Mouse (Mus musculus): ENCODE measurements around the gene Bcar1. TPM values are rescaled to one million over a fixed set of nuclear protein-coding genes. Genes with fewer than 3 reads are reported as not detected.

Gene Bcar1
- polyA plus RNA-seq, 1 experiment from 2014 or later, result 9.9 TPM

DNA sequence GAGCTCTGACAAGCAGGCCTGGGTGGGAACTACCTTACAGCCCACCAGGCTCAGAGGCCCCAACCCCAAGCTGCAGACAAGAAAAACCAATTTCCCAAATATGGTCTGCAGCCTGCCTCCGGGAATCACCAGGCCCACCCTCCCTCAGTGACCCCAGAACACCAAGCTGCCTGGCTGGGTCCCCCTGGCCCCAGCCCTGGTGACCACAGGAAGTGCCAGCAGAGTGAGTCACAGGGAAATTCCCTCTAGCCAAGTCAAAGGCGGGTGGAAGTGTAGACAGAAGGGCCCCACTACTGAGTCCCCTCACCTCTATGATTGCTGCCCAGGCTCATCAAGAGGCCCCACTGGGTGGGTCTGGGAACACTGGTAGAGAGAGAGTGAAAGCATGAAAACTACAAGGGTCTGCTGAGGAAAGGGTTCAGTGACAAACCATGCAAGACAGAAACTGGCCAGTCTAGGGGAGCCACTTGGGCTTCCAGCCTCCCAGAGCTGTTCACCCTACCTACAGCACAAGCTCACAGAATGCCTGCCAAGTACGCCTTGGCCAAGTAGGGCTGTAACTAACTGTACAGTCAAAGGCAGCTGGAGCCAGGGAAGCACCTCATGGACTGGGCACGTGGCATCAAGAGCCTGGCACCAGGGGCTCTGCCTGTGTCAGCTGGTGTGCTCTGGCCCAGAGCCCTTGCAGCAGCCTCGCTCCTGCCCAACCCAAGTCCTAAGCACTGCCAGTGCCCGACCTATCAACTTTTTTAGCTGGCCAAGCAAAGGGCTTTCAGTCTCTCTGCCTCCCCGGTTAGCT is 17.3 kb downstream of the Bcar1 start:
- Histone ChIP-seq H3K27me3 (ENCODE audit: insufficient read depth, low read length) (peaks cover 13% of the 10 kb centered on the region), H3K4me3 (ENCODE audit: low read depth, low read length) (no peak overlapping the region), H3K36me3 (replicated peaks; ENCODE audit: insufficient read depth, low read length) (no peaks in the 10 kb centered on the region), H3K9me3 (ENCODE audit: low read length) (no peaks in the 10 kb centered on the region), H3K4me2 (ENCODE audit: low read depth, low read length) (0 out of 2 replicates have a peak overlapping the region, but pooled peaks have one; percentile 4), H3K9ac (replicated peaks) (0 out of 2 replicates have a peak overlapping the region, but pooled peaks have one; percentile 16), H3K4me1 (ENCODE audit: insufficient read depth) (peaks cover 41% of the 10 kb centered on the region), H3K27ac (ENCODE audit: low read depth) (peak overlapping the region; percentile 40)
- DNase-seq, result no peak
- peak; percentile 38; the same call in 1 of the 2 replicates for ATAC-seq
- TF ChIP-seq CTCF (IDR thresholded peaks at IDR 0.05; ENCODE audit: low read depth) (no peak), EP300 (IDR thresholded peaks at IDR 0.05; ENCODE audit: low read depth) (0 out of 2 replicates have a peak, but pooled peaks have one; percentile 24)
- 47% methylated on average over 7 of the region's 7 CpGs for WGBS (ENCODE audit: insufficient replicate concordance)

- ATAC-seq, result no peak
- Histone ChIP-seq H3K27me3 (ENCODE audit: insufficient read depth, low read length) (peaks cover 3% of the 10 kb centered on the region; the same call in 1 of the 2 replicates), H3K9me3 (ENCODE audit: low read length) (no peaks in the 10 kb centered on the region), H3K4me2 (ENCODE audit: low read depth, low read length) (no peak overlapping the region), H3K4me1 (ENCODE audit: insufficient read depth) (peaks cover 32% of the 10 kb centered on the region), H3K4me3 (ENCODE audit: low read depth, low read length) (no peak overlapping the region), H3K27ac (ENCODE audit: low read depth) (no peak overlapping the region), H3K9ac (replicated peaks) (no peak overlapping the region), H3K36me3 (replicated peaks; ENCODE audit: insufficient read depth, low read length) (no peaks in the 10 kb centered on the region)
- WGBS (ENCODE audit: insufficient replicate concordance), result 69% methylated on average over 6 of the region's 6 CpGs
- no peak for DNase-seq
- TF ChIP-seq EP300 (IDR thresholded peaks at IDR 0.05; ENCODE audit: low read depth) (no peak), CTCF (IDR thresholded peaks at IDR 0.05; ENCODE audit: low read depth) (no peak)
These were observed 18.3 kb downstream of the Bcar1 start for GRCm38 (mm10) chr8:111725341-111725740.

DNA sequence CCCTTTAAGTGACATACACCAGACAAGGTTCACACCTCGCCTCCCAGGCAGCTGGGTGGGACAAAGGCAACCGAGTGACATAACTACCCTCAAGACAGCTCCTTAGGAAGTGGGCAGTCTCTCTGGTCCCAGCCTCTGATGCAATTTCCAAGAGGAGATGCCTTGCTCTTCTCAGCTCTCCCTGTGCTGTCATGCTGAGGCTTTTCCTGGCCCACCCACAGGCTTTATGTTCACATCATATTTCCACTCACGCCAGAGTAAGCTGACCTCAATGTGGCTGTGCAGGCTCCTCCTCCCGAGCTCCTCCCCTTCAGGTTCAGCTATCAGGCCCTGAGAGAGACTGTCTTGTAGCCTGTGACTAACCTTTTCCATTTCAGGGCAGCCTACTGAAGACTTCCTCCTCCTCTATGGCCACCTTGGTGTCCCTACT is 23.5 kb downstream of the Bcar1 start:
- no peak overlapping the region for H3K9ac ChIP-seq (replicated peaks)
- H3K9me3 ChIP-seq (ENCODE audit: low read length), result no peaks in the 10 kb centered on the region
- 55% methylated on average over 4 of the region's 4 CpGs for WGBS (ENCODE audit: insufficient replicate concordance)
- H3K36me3 ChIP-seq (replicated peaks; ENCODE audit: insufficient read depth, low read length), result peaks cover 11% of the 10 kb centered on the region; the same call in 1 of the 2 replicates
- no peak for TF ChIP-seq EP300 (IDR thresholded peaks at IDR 0.05; ENCODE audit: low read depth)
- no peak for TF ChIP-seq CTCF (IDR thresholded peaks at IDR 0.05; ENCODE audit: low read depth)
- DNase-seq (no peak), ATAC-seq (no peak)
- H3K4me1 ChIP-seq (ENCODE audit: insufficient read depth), result peaks cover 6% of the 10 kb centered on the region; the same call in 1 of the 2 replicates
- no peak overlapping the region for H3K27ac ChIP-seq (ENCODE audit: low read depth)
- H3K4me3 ChIP-seq (ENCODE audit: low read depth, low read length), result no peak overlapping the region
- H3K27me3 ChIP-seq (ENCODE audit: insufficient read depth, low read length), result no peaks in the 10 kb centered on the region
- no peak overlapping the region for H3K4me2 ChIP-seq (ENCODE audit: low read depth, low read length)

DNA sequence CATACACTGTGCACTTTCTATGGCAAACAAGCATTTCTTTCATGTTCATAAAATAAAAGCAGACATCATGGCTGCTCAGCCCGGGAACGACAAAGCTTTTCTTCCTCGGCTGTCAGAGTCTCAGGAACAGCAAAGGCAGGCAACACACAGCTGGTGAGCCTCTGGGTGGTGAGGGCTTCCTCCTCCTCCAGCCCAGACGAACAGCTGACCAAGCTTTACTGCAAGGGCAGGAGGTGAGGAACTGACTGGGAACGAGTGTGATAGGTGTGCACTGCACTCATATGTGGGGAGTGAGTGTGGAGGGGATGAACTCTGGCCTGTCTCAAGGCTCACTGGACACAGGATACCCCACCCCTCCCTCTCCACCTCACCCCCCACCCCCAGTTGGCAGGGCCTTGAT is 24.7 kb downstream of the Bcar1 start:
- no peak for DNase-seq
- H3K9me3 ChIP-seq (ENCODE audit: low read length), result no peaks in the 10 kb centered on the region
- H3K4me3 ChIP-seq (ENCODE audit: low read depth, low read length), result no peak overlapping the region
- peaks cover 15% of the 10 kb centered on the region; the same call in 1 of the 2 replicates for H3K36me3 ChIP-seq (replicated peaks; ENCODE audit: insufficient read depth, low read length)
- ATAC-seq, result no peak
- TF ChIP-seq EP300 (IDR thresholded peaks at IDR 0.05; ENCODE audit: low read depth) (no peak), CTCF (IDR thresholded peaks at IDR 0.05; ENCODE audit: low read depth) (no peak)
- H3K27me3 ChIP-seq (ENCODE audit: insufficient read depth, low read length), result no peaks in the 10 kb centered on the region
- H3K9ac ChIP-seq (replicated peaks), result no peak overlapping the region
- 52% methylated on average over 5 of the region's 5 CpGs for WGBS (ENCODE audit: insufficient replicate concordance)
- no peak overlapping the region for H3K4me2 ChIP-seq (ENCODE audit: low read depth, low read length)
- H3K4me1 ChIP-seq (ENCODE audit: insufficient read depth), result peaks cover 6% of the 10 kb centered on the region; the same call in 1 of the 2 replicates
- H3K27ac ChIP-seq (ENCODE audit: low read depth), result no peak overlapping the region

- H3K4me3 ChIP-seq (ENCODE audit: low read depth, low read length), result no peak overlapping the region
- 51% methylated on average over 6 of the region's 6 CpGs for WGBS (ENCODE audit: insufficient replicate concordance)
- no peak overlapping the region for H3K9ac ChIP-seq (replicated peaks)
- no peak for TF ChIP-seq EP300 (IDR thresholded peaks at IDR 0.05; ENCODE audit: low read depth)
- peak; percentile 57 for TF ChIP-seq CTCF (IDR thresholded peaks at IDR 0.05; ENCODE audit: low read depth)
- no peak overlapping the region for H3K4me2 ChIP-seq (ENCODE audit: low read depth, low read length)
- H3K27ac ChIP-seq (ENCODE audit: low read depth), result peak overlapping the region; percentile 44; the same call in 1 of the 2 replicates
- peaks cover 6% of the 10 kb centered on the region; the same call in 1 of the 2 replicates for H3K4me1 ChIP-seq (ENCODE audit: insufficient read depth)
- DNase-seq (no peak), ATAC-seq (no peak)
- no peaks in the 10 kb centered on the region for H3K9me3 ChIP-seq (ENCODE audit: low read length)
- H3K36me3 ChIP-seq (replicated peaks; ENCODE audit: insufficient read depth, low read length), result peaks cover 26% of the 10 kb centered on the region; the same call in 1 of the 2 replicates
- H3K27me3 ChIP-seq (ENCODE audit: insufficient read depth, low read length), result no peaks in the 10 kb centered on the region
These were observed 25.7 kb downstream of the Bcar1 start for GRCm38 (mm10) chr8:111717866-111718265.

GRCm38 (mm10) chr8:111717488-111717792 is 26.2 kb downstream of the Bcar1 start:
- H3K27ac ChIP-seq (ENCODE audit: low read depth), result peak overlapping the region; percentile 44; the same call in 1 of the 2 replicates
- WGBS (ENCODE audit: insufficient replicate concordance), result 75% methylated on average over 4 of the region's 4 CpGs

More at GRCm38 (mm10) chr8:111717488-111717792, 26.2 kb downstream of the Bcar1 start:
- DNase-seq (no peak), ATAC-seq (no peak)
- Histone ChIP-seq H3K9ac (replicated peaks) (no peak overlapping the region), H3K36me3 (replicated peaks; ENCODE audit: insufficient read depth, low read length) (peaks cover 26% of the 10 kb centered on the region; the same call in 1 of the 2 replicates), H3K4me2 (ENCODE audit: low read depth, low read length) (no peak overlapping the region), H3K4me1 (ENCODE audit: insufficient read depth) (peaks cover 6% of the 10 kb centered on the region; the same call in 1 of the 2 replicates), H3K4me3 (ENCODE audit: low read depth, low read length) (no peak overlapping the region), H3K9me3 (ENCODE audit: low read length) (no peaks in the 10 kb centered on the region), H3K27me3 (ENCODE audit: insufficient read depth, low read length) (no peaks in the 10 kb centered on the region)
- no peak for TF ChIP-seq CTCF (IDR thresholded peaks at IDR 0.05; ENCODE audit: low read depth)
